Mouse (Mus musculus): ENCODE data around the gene Spata2. TPM values are rescaled to one million over a fixed set of nuclear protein-coding genes. Genes with fewer than 3 reads are reported as not detected.

Spata2 gene
- polyA plus RNA-seq, 1 experiment: 45.9 TPM

DNA sequence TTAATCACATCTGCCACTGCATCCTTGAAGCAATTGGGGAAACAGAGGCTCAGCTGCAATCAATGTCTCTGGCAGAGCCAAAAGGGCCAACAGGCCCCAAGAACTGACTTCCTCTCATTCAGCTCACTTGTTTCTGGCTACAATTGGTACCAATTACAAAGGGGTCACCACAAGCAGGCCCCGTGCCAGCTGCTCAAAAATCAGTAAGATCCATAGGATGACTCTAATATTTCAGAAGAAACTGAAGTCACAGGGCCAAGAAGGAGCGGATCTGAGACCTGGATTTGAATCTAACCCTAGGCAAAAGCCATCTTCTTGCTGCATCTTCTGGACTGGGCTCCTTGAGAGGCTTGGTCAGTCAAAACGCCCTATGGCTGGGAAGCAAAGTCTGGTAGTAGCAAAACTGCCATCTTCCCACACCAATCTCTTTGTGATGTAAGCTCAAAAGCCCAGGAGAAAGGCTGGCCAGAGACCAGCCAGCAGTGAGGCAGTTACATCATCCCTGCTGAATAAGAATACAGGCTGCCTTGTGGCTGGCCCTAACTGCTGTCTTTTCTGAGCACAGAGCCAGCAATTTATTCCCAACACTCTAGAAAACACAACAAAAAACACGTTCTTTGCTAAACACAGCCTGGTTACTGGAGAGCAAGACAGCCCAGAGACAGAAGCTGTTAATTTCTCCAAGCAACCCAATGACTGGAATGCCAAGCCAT lies 1.7 kb downstream of the Spata2 start:
- no peak for TF ChIP-seq POLR2A (IDR thresholded peaks at IDR 0.05; ENCODE audit: borderline replicate concordance, extremely low read depth, insufficient read depth, insufficient read length, poor library complexity, severe bottlenecking)
- TF ChIP-seq CTCF (IDR thresholded peaks at IDR 0.05; ENCODE audit: borderline replicate concordance, extremely low read depth, insufficient read depth, insufficient read length): no peak
- peak; percentile 76 for DNase-seq (ENCODE audit: low read depth)

GRCm38 (mm10) chr2:167487994-167488393 lies 4.7 kb downstream of the Spata2 start:
- TF ChIP-seq POLR2A (IDR thresholded peaks at IDR 0.05; ENCODE audit: borderline replicate concordance, extremely low read depth, insufficient read depth, insufficient read length, poor library complexity, severe bottlenecking) (no peak), CTCF (IDR thresholded peaks at IDR 0.05; ENCODE audit: borderline replicate concordance, extremely low read depth, insufficient read depth, insufficient read length) (no peak)
- DNase-seq (ENCODE audit: low read depth): no peak

- no peak for TF ChIP-seq CTCF (IDR thresholded peaks at IDR 0.05; ENCODE audit: borderline replicate concordance, extremely low read depth, insufficient read depth, insufficient read length)
- no peak for TF ChIP-seq POLR2A (IDR thresholded peaks at IDR 0.05; ENCODE audit: borderline replicate concordance, extremely low read depth, insufficient read depth, insufficient read length, poor library complexity, severe bottlenecking)
These were observed 5.1 kb downstream of the Spata2 start for GRCm38 (mm10) chr2:167487551-167487950.

GRCm38 (mm10) chr2:167486573-167486972 lies 6.1 kb downstream of the Spata2 start:
- no peak for DNase-seq (ENCODE audit: low read depth)
- TF ChIP-seq POLR2A (IDR thresholded peaks at IDR 0.05; ENCODE audit: borderline replicate concordance, extremely low read depth, insufficient read depth, insufficient read length, poor library complexity, severe bottlenecking) (no peak), CTCF (IDR thresholded peaks at IDR 0.05; ENCODE audit: borderline replicate concordance, extremely low read depth, insufficient read depth, insufficient read length) (no peak)

More at GRCm38 (mm10) chr2:167487551-167487950, 5.1 kb downstream of the Spata2 start:
- DNase-seq (ENCODE audit: low read depth): no peak

- peak; percentile 66 for DNase-seq (ENCODE audit: low read depth)
- TF ChIP-seq POLR2A (IDR thresholded peaks at IDR 0.05; ENCODE audit: borderline replicate concordance, extremely low read depth, insufficient read depth, insufficient read length, poor library complexity, severe bottlenecking): no peak
- no peak for TF ChIP-seq CTCF (IDR thresholded peaks at IDR 0.05; ENCODE audit: borderline replicate concordance, extremely low read depth, insufficient read depth, insufficient read length)
These were observed 6.9 kb downstream of the Spata2 start for GRCm38 (mm10) chr2:167485501-167486377.

GRCm38 (mm10) chr2:167484932-167485331 lies 7.8 kb downstream of the Spata2 start:
- DNase-seq (ENCODE audit: low read depth): no peak
- TF ChIP-seq CTCF (IDR thresholded peaks at IDR 0.05; ENCODE audit: borderline replicate concordance, extremely low read depth, insufficient read depth, insufficient read length) (no peak), POLR2A (IDR thresholded peaks at IDR 0.05; ENCODE audit: borderline replicate concordance, extremely low read depth, insufficient read depth, insufficient read length, poor library complexity, severe bottlenecking) (no peak)

- TF ChIP-seq POLR2A (IDR thresholded peaks at IDR 0.05; ENCODE audit: borderline replicate concordance, extremely low read depth, insufficient read depth, insufficient read length, poor library complexity, severe bottlenecking): no peak
- TF ChIP-seq CTCF (IDR thresholded peaks at IDR 0.05; ENCODE audit: borderline replicate concordance, extremely low read depth, insufficient read depth, insufficient read length): no peak
- DNase-seq (ENCODE audit: low read depth): no peak
These were observed 8.8 kb downstream of the Spata2 start for GRCm38 (mm10) chr2:167483827-167484410.

DNA sequence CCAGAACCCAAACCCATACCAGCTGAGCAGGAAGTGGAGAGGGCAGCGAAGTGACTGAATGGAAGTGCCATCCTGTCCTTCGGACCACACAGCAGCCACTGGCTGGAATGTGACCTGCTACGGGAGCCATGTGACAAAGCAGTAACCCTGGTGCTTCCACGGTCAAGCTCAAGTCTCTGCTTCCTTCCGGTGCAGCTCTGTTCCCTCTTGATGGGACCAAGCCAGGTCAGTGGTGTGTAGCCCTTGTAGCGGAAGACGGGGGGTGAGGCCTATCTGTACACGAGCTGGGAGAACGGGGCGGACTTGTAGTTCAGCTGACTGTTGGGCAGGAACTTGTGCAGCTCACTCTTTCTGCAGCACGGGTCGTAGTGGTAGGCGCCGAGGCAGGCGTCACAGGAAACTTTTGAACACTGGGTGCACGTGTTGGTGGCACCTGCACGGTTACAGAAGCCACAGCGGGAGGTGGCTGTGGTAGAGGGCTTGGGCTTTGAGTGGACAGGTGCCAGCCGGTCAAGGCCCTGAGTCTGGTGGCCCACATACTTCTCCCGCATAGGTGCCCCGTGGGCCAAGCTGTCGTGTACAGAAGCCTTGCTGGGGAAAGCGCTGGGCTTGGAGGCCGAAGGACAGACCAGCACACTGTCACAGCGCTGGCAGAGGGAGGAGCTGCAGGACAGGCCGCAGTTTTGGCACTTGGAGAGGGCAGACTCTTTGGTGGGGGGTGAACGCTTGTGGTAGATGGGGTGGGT lies 9.4 kb downstream of the Spata2 start:
- no peak for DNase-seq (ENCODE audit: low read depth)
- no peak for TF ChIP-seq POLR2A (IDR thresholded peaks at IDR 0.05; ENCODE audit: borderline replicate concordance, extremely low read depth, insufficient read depth, insufficient read length, poor library complexity, severe bottlenecking)
- TF ChIP-seq CTCF (IDR thresholded peaks at IDR 0.05; ENCODE audit: borderline replicate concordance, extremely low read depth, insufficient read depth, insufficient read length): no peak

GRCm38 (mm10) chr2:167482681-167483080 lies 10.0 kb downstream of the Spata2 start:
- no peak for DNase-seq (ENCODE audit: low read depth)

GRCm38 (mm10) chr2:167479501-167479900 lies 13.2 kb downstream of the Spata2 start:
- no peak for DNase-seq (ENCODE audit: low read depth)
- TF ChIP-seq CTCF (IDR thresholded peaks at IDR 0.05; ENCODE audit: borderline replicate concordance, extremely low read depth, insufficient read depth, insufficient read length) (no peak), POLR2A (IDR thresholded peaks at IDR 0.05; ENCODE audit: borderline replicate concordance, extremely low read depth, insufficient read depth, insufficient read length, poor library complexity, severe bottlenecking) (no peak)

More at GRCm38 (mm10) chr2:167482681-167483080, 10.0 kb downstream of the Spata2 start:
- TF ChIP-seq CTCF (IDR thresholded peaks at IDR 0.05; ENCODE audit: borderline replicate concordance, extremely low read depth, insufficient read depth, insufficient read length) (no peak), POLR2A (IDR thresholded peaks at IDR 0.05; ENCODE audit: borderline replicate concordance, extremely low read depth, insufficient read depth, insufficient read length, poor library complexity, severe bottlenecking) (no peak)

Data from brain, embryonic 14.5 days (tissue).